Mouse (Mus musculus): ENCODE measurements around the gene Gtf2h1.
A peak's percentile ranks its signal among the peaks of the same experiment; 100 is the strongest.
"Not testable (repeated sequence)": the region's sequence is repeated elsewhere in the genome, so short reads cannot be mapped to it uniquely, and the experiment has no call there.

The Gtf2h1 gene

DNA sequence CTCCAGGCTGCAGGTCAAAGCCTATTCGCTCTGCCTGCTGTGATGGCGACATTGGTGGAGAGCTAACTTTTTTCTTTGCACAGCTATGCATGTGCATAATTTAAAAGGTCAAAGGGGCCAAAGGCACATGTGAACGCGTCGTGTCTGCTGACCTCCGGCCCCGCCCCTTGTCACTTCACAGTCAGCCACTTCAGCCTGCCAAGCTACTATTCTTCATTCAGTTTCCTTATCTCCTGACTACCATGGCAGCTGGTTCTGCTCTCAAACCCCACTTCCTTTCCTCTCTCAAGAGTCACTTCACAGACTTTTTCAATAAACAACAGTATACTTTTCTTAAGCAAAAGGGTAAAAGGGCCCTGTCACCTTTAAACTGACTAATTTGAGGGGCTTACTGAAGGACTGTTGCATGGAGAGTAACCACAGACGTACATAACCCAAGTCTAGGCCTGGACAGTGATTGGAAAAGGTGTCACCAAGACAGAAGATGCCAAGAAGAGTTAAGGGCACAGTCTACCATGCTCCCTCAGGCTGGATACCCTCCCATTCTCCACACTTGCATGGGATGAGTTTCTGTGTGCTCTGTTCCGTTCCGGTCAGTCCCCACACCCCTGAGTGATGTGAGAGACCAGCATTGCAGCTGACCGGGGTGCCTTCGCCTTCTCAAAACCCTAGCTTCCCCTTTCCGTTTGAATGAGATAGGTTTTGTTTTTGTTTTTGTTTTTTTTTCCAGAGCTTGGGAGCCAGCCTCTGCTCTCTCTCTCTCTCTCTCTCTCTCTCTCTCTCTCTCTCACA, 35.1 kb downstream of the Gtf2h1 start:
- no peak for DNase-seq (ENCODE audit: low spot score)

DNA sequence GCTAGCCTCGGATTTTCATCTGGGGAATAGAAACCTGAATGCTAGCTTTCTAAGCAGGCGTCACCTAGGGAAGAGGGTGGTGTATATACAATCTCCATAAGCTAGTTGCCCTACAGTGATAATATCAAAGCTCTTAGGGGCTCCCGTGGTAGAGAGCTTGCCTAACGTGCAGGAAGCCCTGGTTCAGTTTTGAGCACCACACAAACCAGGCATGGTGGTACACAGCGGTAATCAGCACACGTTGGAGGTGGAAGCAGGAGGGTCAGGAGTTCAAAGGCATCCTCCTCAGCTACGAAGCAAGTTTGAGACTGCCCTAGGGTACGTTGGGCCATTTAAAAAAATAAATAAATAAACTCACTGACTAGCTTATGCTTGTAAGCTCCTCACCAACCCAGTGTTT, 35.8 kb downstream of the Gtf2h1 start:
- DNase-seq (ENCODE audit: low spot score): no peak

DNA sequence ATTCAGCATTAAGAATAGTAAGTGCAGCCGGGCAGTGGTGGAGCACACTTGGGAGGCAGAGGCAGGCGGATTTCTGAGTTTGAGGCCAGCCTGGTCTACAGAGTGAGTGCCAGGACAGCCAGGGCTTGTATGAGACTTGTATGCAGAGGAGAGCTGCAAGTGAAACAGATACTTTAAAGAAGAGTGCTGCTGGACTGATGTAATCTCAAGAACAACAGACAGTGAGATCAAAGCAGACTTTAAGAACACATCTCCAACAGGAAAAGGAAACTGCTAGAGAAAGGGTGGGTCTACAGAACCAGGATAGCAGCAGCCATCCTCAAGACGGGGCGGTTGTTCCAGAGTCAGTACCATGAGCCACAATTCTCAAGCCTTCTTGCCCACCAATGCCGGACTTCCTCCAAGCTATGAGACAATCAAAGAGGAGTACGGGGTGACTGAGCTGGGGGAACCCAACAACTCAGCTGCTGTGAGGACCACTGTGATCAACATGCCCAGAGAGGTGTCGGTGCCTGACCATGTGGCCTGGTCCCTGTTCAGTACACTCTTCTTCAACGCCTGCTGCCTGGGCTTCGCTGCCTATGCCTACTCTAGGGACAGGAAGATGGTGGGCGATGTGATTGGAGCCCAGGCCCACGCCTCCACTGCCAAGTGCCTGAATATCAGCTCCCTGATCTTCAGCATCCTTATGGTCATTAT, 36.4 kb downstream of the Gtf2h1 start:
- not testable (repeated sequence) for DNase-seq (ENCODE audit: low spot score)

DNA sequence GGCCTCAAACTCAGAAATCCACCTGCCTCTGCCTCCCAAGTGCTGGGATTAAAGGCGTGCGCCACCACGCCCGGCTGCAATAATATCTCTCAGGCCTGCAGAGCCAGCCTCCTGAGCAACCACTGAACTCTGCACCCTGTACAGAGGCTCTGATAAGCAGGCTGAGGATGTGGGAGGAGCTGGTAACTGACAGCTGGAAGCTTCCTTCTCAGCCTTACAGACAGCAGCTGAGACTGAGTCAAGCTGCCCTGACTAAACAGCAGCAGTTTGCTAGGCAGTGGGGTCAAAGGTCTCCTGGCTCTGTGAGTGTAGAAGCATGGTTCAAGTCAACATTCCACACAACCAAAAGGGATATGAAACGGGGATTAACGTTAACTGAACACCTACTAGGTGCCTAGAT, 37.4 kb downstream of the Gtf2h1 start:
- no peak for DNase-seq (ENCODE audit: low spot score)

DNA sequence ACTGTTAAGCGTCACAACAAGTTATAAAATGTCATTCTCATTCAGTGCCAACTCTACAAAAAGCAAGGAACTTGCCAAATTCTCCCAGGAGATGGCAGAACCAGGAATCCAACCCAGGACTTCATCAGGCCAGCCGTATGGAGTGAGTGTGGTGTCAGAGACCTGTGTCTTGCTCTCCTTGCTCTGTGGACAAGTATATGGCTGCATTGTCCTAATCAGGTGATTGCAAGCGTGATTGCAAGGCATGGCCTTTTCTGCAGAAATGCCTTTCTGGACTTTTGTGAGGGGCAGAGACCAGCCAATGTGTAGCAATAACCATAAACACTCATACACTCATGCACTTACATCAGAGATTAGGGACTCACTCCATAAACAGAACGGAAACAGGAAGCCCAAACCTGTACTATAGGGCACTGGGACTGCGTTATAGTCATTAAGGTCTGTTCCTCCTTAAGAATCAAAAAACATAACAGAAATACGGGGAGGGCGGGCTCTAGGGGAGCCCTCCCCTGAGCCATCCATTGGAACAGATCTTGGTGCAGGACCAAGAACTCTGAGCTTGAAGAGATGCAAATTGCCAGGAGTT, 37.9 kb downstream of the Gtf2h1 start:
- DNase-seq (ENCODE audit: low spot score): no peak

DNA sequence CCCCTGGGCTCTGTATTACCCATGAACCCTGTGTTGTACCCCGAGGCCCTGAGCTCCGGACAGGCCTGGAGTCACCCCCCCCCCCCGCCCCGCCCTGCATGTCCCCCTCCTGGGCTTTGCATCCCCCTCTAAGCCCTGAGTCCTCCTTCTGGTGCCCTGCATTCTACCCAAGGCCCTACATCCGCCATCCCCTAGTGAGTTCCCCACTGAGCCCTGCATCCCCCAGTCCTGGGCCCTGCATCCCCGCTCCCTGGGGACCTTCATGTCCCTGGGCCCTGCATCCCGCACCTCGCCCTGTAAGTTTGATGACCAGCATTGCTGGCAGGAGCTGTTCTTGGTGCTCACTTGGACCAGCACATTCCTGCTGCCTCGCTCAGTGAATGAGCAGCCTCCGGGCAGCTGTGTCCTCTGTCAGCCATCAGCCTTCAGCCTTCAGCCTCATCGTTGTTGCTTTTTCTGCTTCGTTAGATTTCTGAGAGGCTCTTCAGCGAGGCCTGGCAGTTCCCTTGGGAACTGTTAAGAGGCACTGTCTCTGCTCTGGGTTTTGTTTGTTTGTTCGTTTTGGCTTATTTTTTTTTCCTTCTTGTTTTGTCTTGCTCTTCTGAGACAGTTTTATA, 39.2 kb downstream of the Gtf2h1 start:
- DNase-seq (ENCODE audit: low spot score): no peak

DNA sequence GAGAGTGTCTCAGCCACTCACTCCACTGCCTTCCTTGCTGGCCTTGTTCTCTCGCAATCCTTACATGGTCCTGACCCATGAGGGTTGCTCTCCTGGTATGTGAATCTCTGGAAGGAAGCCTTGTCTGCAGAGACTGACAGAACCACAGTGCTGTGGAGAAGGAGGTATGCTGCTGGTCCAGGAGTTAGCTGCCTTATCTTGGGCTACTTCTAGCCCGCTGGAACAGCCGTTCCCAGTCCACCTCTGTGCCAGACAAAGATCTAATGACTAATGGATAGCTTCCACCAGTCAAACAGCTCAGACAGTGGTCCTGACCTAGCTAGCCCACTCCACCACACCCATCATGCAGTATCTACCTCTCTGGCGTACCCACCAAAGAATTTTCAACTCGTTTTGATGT, 40.5 kb downstream of the Gtf2h1 start:
- DNase-seq (ENCODE audit: low spot score): no peak

DNA sequence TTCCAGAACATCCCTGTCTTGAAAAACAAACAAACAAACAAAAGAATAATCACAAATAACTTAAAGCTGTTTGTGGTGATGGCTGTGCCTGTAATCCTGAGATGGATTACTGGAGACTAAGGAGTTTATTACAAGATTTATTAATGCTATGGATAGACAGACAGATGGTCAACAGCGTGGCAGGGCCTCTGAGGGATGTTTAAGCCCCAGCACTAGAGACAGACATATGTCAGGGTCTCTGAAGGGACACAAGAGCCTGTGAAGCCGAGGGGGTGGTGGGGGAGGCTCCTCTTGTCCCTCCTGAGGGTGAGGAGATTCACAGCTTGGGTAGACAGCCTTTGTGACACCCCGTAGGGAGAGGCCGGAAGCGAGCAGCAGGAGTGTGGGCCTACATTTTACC, 41.2 kb downstream of the Gtf2h1 start:
- DNase-seq (ENCODE audit: low spot score): no peak

DNA sequence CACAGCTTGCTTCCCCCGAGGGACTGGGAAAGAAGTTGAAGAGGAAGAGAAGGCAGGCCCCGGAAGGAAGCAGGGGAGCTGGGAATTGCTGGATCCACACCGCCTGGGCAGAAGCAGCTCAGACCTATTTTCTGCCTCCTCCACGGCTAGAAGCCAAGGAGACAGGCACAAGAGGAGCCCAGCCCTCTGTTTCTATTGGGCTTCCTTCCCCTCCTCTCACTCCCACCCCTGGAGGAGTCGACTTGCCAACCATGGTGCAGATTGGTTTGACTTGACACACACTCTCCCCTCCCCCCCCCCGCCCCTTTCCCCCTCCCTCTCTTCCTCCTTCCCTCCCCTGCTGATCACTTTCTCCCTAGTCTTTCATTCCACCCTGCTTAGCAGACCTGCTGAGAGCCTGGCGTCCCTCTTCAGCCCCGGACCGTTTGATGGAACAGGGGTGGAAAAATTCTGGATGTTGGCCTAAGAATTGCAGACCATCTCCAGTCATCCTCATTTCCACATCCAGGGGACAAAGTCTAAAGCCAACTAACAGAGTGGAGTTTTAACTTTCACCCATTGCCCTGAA, 42.3 kb downstream of the Gtf2h1 start:
- no peak for DNase-seq (ENCODE audit: low spot score)

DNA sequence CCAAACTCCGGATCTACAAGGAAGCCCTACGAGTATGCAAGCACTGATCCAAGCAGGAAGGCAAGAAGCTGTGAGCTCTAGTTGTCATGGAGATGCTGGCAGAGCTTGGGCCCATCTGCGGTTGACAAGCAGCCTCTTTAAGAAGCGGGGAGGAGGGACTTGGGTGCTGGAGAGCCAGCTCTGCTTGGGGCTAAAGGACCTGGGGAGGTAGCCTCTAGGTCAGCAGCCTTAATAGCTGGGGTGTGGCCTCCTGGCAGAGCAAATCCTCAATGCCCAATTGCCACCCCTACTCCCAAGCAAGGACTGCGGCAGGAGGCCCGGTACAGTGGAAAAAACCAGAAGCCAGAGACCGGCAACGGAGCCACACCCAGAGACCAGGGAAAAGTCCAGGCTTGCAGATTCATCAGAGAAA, 43.0 kb downstream of the Gtf2h1 start:
- peak; percentile 69 for DNase-seq (ENCODE audit: low spot score)

DNA sequence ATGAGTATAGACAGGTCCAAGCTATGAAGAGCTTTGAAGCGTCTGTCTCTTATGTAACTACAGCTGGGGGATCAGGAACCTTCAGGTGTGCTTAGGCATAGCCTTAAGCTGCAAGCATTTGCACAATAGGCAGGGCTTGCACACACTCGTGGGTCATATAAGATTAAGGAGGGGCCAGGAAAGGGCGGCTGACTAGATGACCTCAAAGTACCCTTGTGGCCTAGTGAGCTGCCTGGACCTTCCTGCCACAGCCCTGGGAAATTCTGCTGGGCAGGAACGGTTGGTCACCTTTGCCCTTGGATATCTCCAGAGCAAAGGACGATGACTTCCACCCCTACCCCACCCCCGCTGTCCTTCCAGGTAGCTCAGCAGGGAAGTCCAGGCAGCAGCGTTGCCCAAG, 43.5 kb downstream of the Gtf2h1 start:
- DNase-seq (ENCODE audit: low spot score): no peak

DNA sequence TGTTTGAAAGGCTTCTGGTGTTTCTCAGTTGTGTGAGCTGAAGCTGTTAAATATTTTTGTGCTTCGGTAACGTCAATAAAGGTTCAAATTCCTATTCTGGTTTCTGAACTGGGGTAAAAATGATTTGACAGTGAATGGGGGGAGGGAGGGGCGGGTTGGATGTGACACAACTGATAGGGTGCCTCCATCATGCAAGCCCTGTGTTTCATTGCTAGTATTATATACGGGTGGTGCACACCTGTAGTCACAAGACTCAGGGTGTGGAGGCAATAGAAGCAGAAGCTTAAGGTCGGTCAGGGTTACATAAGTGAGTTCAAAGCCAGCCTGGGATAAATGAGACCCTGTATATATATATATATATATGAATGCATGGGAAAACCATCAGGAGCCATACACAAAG, 44.0 kb downstream of the Gtf2h1 start:
- DNase-seq (ENCODE audit: low spot score): no peak

DNA sequence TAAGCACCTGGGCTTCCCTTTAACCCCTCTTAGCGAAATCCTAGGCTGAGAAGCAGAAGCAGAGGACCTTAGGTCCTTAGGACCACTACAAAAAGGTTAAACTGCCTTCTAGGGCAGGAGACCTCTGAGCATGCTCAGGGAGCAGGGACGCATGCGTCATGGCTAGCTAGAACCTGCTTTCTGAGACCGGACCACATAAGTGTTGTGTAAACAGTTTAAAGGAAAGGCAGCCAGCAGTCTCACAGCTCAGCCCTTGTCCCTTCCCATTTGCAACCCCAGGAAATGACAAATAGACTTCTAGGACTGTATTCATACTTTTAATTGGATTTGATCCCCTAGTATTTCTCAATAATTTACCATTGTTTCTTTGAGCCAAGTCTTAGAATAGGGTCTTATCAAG, 44.4 kb downstream of the Gtf2h1 start:
- DNase-seq (ENCODE audit: low spot score): no peak

DNA sequence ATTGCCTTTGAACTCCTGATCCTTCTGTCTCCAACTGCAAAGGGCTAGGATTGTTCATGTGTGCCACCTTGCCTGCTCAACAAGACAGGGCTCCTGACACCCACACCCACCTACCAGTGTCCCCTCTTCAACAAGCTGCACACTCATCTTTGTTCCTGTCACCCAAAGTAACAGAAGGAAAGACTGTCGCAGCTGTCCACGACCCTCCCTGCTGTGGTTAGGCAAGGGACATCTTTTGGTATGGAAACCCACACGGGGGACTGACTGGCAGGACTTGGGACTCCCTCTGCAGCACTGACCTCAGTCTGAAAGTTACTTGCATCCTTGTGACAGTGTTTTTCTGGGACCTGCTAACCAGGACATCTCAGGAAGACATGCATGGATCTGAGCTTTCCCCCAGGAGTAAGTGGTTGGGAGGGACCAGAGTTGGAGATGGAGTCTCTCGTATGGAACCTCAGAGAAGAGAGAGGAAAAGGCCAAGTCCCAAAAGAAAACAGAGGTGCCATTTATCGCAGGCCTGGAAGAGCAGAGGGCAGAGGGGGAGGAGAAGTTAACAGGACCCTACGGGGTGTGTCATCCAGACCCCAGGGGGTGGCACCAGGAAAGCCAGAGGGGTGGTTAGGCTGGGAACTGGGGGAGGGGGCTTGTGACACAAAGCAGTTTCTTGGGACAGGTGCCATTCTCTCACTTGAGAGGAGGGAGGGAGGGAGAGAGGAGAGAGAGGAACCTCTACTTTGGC, 45.1 kb downstream of the Gtf2h1 start, which contains the start of gene Ldha:
Ldha (plus strand) TSS at position 689 of the 739 bp plus-strand sequence.
- DNase-seq (ENCODE audit: low spot score): no peak

DNA sequence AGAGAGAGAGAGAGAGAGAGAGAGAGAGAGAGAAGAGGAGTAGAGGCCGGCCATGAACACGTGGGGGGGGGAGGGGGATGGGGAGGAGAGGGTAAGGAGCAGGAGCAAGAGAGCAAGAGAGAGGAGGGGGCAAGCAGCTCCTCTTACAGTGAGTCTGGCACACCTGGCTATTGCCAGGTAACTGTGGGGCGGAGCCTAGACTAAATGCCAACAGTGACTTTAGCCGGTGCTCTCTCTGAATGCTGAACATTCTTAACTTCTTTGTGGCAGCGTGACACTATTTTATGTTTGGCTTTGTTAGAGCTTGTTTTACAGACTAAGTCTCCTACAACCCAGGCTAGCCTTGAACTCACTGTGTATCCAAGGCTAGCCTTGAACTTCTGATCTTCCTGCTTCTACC, 46.4 kb downstream of the Gtf2h1 start:
- DNase-seq (ENCODE audit: low spot score): no peak

DNA sequence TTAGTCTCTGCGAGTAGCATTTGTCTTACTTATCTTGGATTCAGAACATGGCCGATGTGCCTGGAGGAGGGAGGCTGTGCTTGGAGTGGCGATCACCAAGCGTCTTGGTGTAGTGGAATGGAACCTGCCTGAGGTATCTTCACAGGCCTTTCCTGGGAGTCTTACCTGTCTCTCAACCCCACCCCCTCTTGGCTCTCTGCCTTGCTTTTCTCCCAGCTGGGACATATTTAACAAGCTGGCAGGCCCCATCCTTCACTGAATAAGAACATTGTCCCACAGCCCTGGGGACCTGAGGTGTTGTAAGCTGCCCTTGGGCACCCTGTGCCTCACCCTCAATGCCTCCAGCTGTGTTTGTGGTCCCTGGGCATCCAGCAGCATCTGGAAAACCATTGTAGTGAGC, 47.7 kb downstream of the Gtf2h1 start:
- no peak for DNase-seq (ENCODE audit: low spot score)

DNA sequence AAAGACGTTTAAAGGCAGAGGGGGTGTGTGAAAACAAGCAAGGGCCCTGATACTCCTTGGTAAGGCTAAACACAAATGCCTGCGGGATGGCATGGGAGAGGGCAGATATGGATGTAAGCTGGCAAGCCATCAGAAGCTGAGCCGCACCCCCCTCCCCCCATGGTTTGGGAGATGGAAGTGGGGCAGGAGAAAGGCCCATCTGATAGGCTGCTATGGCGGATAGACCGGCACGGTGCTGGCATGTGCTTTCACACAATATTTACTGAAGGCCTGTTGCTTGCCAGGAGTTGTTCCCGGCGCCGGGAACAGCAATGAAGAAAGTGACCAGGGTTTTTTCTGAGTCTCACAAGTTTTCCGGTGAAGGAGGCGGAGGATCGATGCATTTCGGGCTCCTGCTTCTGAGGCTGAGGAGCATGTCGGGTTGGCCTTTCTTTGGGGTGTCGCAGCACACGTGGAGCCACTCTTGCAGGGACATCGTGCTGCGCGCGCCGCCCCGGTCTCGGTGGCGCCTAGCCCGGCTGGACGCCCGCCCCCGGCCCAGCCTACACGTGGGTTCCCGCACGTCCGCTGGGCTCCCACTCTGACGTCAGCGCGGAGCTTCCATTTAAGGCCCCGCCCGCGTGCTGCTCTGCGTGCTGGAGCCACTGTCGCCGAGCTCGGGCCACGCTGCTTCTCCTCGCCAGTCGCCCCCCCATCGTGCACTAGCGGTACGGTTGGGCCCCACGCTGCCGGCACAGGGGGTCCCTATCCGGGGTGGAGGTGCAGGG, 49.5 kb downstream of the Gtf2h1 start:
- DNase-seq (ENCODE audit: low spot score): peak; percentile 55

DNA sequence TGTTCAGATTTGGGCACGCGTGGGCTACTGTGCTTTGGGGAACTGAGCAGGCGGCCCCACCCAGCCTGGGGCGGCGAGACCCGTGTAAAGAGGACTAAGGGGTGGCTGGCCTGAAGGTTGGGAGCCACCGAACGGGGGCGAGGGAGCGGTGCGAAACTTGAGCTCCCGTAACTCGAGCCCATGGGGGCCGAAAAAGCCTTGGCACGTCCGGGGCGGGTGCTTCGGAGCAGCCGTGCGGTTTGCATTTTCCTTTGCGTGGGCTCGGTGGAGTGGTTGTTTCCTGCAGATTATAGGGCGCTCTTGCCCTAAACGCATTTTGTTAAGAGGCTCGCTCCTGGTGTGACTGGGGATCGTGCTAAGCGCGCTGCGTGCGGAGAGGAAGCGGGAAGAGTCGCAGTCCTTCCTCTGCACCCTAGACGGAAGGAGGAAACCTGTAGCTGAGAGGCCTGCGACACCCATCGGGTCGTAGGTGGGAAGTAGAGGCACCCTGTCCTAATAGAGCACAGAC, 50.1 kb downstream of the Gtf2h1 start:
- peak; percentile 11 for DNase-seq (ENCODE audit: low spot score)

DNA sequence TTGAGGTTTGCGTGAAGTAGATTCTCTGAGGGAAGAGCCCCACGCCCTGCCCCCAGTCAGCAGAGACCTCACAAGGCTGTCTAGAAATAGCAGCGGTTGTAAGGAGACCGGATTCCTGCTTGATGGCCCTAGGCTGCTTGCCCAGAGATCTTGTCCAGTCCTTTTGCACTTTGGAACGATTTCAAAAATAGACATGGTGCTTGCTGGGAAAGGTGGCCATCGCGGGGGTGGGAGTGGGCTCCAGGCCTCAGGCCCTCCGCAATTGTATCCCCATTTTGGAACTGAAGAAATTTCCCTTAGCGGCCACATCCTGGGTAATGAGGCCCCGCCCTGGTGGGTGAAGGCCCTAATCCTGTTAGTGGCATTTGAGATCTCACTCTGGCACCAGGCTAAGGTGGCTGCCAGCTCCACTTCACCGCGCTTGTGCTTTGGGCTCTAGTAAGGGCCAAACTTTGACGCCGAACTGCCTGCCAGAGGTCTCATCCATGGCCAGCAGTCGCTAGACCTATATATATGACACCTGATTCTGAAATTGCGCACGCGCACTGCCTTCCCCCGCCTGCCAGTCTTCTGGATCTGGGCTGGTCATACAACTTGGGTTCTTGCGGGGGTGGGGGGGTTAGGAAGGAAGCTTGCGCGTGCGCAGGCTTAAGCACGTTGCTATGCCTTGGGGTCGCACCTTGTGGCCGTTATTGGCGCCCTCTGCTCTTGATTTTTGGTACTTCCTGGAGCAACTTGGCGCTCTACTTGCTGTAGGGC, 50.8 kb downstream of the Gtf2h1 start:
- DNase-seq (ENCODE audit: low spot score): peak; percentile 9

DNA sequence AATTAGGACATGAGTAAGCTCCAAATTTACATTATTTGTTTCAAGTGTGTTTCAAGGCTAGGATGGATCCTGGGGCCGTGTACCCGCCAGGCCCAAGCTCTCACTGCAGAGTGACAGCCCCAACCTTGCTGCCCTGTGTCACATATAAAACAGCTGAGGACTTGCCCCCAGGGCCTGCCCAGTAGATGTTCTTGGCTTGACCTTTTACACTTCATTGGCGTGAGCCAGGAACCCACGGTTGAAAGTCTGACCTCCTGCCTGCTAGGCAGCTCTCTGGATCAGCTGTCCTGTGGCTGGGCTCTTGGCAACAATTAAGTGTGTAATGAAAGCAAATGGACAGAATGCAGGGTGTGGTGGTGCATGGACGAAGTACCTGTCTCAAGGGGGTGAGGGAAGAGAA, 53.4 kb downstream of the Gtf2h1 start:
- no peak for DNase-seq (ENCODE audit: low spot score)
